Mouse (Mus musculus): ENCODE measurements around the gene Speer4a.
"Not testable (repeated sequence)": the region's sequence is repeated elsewhere in the genome, so short reads cannot be mapped to it uniquely, and the experiment has no call there.

Speer4a gene

GRCm38 (mm10) chr5:26039458-26039857, at the start of gene Speer4a:
Gene Speer4a, minus strand, starts transcription at chr5:26039558.
- not testable (repeated sequence) for DNase-seq (ENCODE audit: low read depth in 1 of 2, low spot score in 2 of 2)

GRCm38 (mm10) chr5:26079023-26079422, 39.7 kb upstream of the Speer4a start:
- not testable (repeated sequence) for DNase-seq (ENCODE audit: low read depth in 1 of 2, low spot score in 2 of 2)

GRCm38 (mm10) chr5:26070716-26071115, 31.4 kb upstream of the Speer4a start:
- no peak for DNase-seq (ENCODE audit: low read depth in 1 of 2, low spot score in 2 of 2)

GRCm38 (mm10) chr5:26058481-26058880, 19.1 kb upstream of the Speer4a start, which contains the start of gene Gm7347:
Gene Gm7347, minus strand, starts transcription at chr5:26058581.
- DNase-seq (ENCODE audit: low read depth in 1 of 2, low spot score in 2 of 2) = not testable (repeated sequence)

GRCm38 (mm10) chr5:26022816-26023215, 16.5 kb downstream of the Speer4a start, which contains the start of gene Gm5862:
Gene Gm5862, minus strand, starts transcription at chr5:26022916.
- DNase-seq (ENCODE audit: low read depth in 1 of 2, low spot score in 2 of 2) = not testable (repeated sequence)

GRCm38 (mm10) chr5:26007697-26008096, 31.7 kb downstream of the Speer4a start:
- DNase-seq (ENCODE audit: low read depth in 1 of 2, low spot score in 2 of 2) = not testable (repeated sequence)

GRCm38 (mm10) chr5:26006937-26007695, 32.2 kb downstream of the Speer4a start:
- not testable (repeated sequence) for DNase-seq (ENCODE audit: low read depth in 1 of 2, low spot score in 2 of 2)

- DNase-seq (ENCODE audit: low read depth in 1 of 2, low spot score in 2 of 2) = not testable (repeated sequence)
These were observed 34.7 kb downstream of the Speer4a start, which contains the start of gene Gm1979 for GRCm38 (mm10) chr5:26004698-26005097. Gene Gm1979, minus strand, starts transcription at chr5:26004798.

GRCm38 (mm10) chr5:25988550-25988949, 50.8 kb downstream of the Speer4a start, which contains the start of gene Gm21698:
Gene Gm21698, minus strand, starts transcription at chr5:25988650.
- not testable (repeated sequence) for DNase-seq (ENCODE audit: low read depth in 1 of 2, low spot score in 2 of 2)
